Mouse (Mus musculus) heart, adult 2 months (tissue): ENCODE measurements at regions not wholly inside any gene's neighbourhood (a gene's known extent, or its start where the extent isn't known, plus 50 kb on each side); places are given as distances from the start of the nearest gene placed in this dataset.

Experiments used
- CTCF ChIP-seq: fragments of 200-600 bp; IDR thresholded peaks from 2 replicates; pipeline ENCODE4 v1.8.1; 2022; ENCODE audit warnings: antibody characterized with exemption, mild to moderate bottlenecking, moderate library complexity
- EP300 ChIP-seq: fragments of 200-500 bp; IDR thresholded peaks from 2 replicates; pipeline ENCODE4 v1.6.1; 2011; ENCODE audit warnings: low read depth, low read length, control low read depth; ENCODE audit not compliant: insufficient read depth
- POLR2A ChIP-seq: fragments of 200-500 bp; IDR thresholded peaks from 2 replicates; pipeline ENCODE4 v1.6.1; 2011; ENCODE audit warnings: mild to moderate bottlenecking, low read depth, low read length, control low read depth; ENCODE audit not compliant: insufficient read depth

GRCm38 (mm10) chr4:137211288-137211687 lies 66.0 kb upstream of the Wnt4 start:
- TF ChIP-seq POLR2A (no peak), CTCF (no peak), EP300 (no peak)
